Mouse (Mus musculus): Measurements from ENCODE around the gene Gm21783. TPM values are rescaled to one million over a fixed set of nuclear protein-coding genes. Genes with fewer than 3 reads are reported as not detected.
"Not testable (repeated sequence)": the region's sequence is repeated elsewhere in the genome, so short reads cannot be mapped to it uniquely, and the experiment has no call there.

Gene Gm21783
- not detected for polyA plus RNA-seq (2017; shearing (Covaris generic))

DNA sequence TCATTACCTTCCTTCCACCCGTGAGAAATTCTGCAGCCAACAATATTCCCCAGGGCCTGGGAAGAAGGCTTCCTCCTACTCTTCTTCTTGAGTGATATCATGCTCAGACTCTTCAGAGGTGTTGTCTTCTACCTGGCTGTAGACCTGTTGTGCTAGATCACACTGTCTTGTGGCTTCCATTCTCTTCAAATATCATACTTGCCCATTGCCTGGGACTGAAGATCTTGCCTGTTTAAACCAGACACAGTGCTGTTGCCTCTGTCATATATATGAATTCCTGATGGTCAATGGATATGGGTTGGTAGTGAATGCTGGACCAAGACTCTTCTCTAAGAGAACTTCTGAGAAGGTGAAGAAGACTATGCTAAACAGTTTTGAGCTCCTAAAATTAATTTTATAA is at the start of gene Gm21783:
Gene Gm21783 (minus strand): TSS at position 101 of the 400 bp plus-strand sequence.
- not testable (repeated sequence) for ATAC-seq

All from activated CD4-positive, CD25-positive, alpha-beta regulatory T cell, adult 4 months (primary cell).